Mouse (Mus musculus): ENCODE measurements at regions not wholly inside any gene's neighbourhood (a gene's known extent, or its start where the extent isn't known, plus 50 kb on each side); places are given as distances from the start of the nearest gene placed in this dataset.

DNA sequence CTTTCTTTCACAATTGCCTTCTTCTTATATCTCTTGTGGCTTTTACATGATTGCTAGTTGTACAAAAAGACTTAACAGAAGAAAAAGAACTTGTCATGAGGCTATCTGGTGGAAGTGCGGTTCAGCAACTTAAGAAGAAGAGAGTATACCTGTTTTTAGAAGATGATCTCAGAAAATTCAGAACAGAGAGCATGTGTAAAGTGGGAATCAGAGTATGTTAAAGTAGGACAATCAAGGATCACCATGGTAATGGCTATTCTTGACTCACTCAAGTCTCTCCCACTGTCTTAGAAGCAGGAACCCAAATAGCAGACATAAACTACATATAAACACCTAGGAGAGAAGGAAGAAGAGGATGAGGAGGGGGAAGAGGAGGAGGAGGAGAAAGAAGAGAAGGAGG lies 857.9 kb upstream of the Nr2f1 start:
- DNase-seq (ENCODE audit: low spot score): no peak

DNA sequence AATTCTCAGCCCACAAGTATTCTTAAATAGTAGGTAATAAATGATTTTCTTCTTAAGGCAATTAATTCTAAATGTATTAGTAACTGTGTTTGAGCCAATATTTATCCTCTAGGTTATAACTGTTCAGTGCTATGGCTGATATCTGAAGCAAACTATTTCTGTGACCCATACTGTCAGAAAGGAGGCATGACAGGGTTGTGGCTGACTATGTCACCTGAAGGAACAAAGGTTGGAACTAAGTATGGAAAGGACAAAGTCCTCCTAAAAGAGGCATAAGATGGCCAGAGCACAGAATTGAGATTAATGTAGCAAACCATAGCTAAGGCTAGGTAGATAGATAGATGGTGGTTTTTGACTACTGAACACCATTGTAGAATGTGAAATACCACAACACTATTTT lies 854.9 kb upstream of the Nr2f1 start:
- DNase-seq (ENCODE audit: low spot score): no peak

DNA sequence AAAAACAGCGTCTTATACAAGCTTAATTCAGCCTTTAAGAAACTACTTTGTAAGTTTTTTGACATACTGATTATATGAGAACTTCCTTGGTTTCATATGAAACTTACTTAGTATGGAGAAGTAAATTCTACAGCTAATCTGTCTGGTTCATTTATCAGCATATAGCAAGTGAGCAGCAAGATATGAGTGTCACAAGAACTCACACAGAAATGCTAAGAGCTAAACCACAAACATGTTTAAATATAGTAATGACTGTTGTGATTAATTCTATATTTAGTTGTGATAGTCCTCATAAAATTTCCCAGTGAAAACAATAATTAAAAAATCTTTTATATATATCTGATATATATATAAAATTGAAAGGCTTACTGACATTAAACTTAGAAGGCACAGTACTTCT lies 853.9 kb upstream of the Nr2f1 start:
- no peak for DNase-seq (ENCODE audit: low spot score)

DNA sequence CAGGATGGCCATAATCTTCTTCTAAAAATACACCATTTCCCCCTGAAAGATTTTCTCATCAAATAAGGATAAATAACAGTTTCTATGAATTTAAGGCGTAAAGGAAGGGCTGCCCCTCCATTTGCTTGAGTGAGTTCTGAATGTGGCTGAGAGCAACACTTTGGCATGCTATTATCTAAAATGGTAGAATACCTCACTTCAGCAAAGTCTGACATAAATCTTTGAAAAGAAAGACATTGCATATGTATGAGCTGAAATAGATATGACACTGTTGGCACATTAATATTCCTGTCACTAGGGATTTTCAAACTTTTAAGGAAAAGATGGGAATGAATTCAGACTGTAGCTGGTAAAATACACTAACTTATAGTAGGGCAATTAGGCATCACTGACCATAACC lies 847.7 kb upstream of the Nr2f1 start:
- no peak for DNase-seq (ENCODE audit: low spot score)

DNA sequence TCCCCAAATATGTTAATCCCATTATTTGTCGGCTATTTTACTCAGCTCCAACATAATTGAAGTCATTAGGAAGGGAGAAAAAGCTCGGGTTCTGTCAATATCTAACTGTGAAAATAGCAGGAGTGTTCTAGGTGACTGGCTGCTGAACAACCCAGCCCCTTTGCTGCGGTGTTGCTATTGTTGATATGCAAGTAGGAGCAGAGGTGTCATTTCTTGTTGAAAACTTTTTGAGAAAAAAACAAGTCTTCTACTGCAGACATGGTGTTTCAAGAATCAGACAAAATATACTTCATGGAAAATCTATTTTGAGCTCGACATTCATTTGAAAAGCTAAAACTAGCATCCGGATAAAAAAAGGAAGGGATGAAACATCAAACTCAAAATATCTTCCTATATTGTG lies 845.1 kb upstream of the Nr2f1 start:
- DNase-seq (ENCODE audit: low spot score): no peak

DNA sequence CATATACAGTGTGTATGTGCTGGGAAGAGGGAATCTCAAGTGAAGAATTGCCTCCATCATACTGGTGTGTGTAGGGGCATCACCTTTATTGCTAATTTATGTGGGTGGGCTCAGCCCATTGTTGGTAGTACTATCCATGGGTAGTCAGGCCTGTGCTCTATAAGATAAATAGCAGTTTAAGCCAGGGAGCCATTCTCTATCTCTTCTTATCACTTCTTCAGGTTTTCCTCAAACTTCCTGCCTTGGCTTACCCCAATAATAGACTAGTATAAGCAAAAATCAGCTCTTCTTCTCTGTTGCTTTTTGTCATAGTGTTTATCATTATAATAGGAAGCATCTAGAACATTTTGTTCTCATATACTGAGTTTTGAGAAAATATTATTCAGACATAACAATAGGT lies 838.3 kb upstream of the Nr2f1 start:
- no peak for DNase-seq (ENCODE audit: low spot score)

DNA sequence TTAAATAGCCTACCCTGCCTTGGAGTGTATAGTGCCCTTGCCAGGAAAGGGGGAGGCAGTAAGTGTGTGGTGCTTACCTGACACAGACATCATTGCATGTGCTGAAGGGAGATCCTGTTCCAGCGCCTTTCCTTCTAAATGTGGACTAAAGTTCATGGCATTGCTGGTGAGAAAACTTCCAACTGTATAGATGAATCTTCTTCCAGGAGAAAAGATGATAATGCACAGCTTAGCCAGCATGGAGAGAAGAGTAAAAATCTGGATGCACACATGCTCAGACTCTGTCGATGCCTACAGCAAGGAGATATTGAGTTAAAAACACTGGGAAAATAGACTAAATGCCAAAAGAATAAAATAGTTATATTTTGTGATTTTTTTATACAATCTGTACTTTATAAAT lies 835.7 kb upstream of the Nr2f1 start:
- DNase-seq (ENCODE audit: low spot score): no peak

DNA sequence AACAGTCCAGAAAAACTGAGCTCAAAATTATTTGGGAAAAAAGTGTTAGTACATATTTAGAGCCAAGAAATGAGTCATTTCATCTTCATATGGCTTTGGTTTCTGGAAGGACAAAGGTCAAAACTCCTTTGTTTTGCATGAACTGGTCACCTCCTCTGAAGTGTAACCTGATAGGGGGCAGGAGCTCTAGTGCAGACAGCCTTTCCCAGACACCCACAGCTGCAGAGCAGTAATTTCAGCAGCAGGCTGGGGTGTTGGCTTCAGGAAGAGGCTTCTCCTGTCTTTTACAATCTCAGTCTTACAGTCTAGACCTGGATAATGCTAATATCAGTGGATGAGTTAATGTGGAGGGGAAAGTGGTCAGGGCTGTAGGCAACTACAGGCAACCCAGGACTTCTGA lies 830.4 kb upstream of the Nr2f1 start:
- DNase-seq (ENCODE audit: low spot score): no peak

DNA sequence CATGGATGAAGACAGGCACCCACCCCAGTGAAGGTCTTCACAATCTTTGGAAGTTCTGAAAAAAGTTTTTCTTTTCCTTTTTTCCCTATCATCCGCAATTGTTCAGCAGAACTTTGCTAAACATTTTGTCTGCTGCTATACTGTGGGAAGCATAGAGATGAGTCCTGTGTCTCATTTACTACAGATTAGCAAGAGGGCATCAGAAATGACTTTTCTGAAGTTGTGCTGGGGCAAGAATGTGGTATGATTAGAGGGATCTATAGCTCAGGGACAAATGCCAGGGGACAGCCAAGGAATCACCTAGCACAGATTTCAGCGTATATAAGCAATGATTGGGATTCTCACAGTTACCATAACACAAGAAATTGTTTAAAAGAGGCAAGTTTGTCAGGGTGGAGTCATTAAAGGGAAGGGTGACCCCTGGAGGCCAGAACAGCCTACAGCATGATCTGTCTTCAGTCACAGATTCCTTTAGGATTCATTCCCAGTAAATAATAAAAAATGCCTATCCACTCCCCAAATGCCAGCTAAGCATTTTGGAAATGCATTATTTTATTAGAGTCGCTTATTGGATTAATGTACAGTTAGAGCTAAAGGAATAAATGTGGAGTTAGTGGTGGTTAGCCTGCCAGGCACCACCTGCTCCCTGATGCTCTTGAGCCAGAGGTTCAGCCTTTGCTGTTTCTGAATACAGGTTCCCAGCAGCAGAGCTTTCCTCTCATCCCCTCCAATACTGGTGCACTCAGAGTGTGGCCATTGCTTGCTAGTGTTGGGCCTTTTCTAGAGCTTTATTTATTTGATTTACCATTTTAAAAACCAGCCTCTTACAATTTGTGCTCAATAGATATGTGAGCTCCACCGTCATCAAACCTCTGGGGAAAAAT lies 828.6 kb upstream of the Nr2f1 start:
- no peak for DNase-seq (ENCODE audit: low spot score)

DNA sequence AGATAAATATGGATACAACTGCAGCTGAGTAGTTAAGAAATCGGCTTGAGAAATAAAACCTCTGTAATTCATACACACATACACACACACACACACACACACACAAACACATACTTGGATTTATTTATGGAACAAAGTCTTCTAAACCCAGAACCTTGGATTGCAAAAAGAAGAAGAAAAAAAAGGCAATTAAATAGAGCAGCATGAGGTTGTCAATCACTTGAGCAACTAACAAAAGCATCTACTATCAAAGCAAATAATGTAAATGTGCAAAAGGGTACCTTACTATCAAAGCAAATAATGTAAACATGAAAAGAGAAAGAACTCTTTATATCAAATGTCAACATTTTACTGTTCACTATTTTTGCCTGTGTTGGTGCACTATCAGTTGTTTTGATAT lies 826.1 kb upstream of the Nr2f1 start:
- DNase-seq (ENCODE audit: low spot score): no peak

DNA sequence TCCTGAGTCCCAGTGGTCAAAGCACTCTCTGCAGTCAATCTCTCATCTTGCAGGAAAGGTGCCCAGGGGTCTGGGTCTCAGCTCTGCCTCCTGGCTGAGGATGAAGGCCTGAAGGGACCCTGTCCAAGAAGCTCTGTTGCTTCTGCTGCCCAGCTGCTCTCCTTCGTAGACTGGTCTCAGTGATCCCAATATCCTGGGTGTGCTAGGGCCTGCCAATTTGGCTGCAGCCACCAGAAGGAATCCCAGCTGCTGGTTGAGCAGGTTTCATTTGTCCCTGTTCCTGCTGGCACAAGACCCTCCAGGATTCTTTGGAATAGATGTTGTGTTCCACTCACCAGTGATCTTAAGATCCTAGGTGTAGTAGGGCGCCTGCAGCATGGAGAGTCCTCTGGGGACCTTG lies 818.5 kb upstream of the Nr2f1 start:
- no peak for DNase-seq (ENCODE audit: low spot score)

DNA sequence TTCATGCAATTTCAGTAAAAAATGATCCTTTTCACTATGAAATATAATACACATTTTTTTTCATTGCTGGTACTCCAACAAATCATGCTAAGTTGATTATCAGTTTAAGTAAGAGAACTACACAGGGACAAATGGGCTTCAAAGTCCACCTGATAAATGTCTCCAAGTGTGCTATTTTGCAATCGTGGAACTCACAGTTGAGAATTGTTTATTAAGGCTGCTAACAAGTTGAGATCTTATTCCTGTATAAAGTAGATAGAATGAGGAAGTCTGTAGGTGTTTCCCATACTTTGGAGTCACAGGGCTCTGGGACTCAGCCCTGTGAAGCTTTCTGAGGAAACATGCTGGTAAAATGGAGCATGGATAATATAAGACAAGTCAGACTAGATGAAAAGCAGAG lies 803.8 kb upstream of the Nr2f1 start:
- DNase-seq (ENCODE audit: low spot score): no peak

DNA sequence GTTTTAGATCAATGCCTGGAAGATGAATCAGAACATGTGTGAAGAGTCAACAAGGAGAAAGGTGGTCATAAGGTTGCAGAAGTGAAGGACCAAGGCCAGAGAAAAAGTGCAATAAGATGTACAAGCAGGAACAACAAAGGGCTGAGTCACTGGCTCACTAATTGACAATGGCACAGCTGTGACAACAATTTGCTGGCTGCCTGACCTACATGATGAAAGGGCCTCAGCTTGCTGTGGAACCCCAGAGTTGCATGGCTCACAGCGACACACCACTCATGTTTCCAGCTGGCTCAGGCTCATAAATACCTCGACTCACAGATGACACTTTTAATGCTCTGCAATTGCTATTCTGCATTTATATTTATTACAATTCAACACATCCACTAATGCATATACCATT lies 799.3 kb upstream of the Nr2f1 start:
- DNase-seq (ENCODE audit: low spot score): no peak

DNA sequence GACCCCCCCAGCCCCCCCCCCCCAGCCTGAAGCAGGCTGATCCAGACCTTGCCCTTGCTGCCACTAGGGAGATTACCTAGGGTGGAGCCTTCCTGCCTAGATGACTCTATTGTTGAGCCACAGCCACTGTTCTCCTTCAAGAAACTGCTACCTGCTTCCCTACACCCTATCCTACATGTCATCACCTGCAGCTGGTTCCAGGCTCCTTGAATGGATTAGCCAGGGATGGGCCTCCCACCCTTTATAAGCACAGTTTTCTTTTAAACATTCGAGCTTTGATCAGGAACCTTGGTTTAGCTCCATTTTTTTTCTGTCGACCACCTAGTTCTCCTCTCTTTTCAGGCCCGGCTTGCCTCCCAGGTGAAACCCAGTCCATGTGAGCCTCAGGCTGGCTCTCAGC lies 792.8 kb upstream of the Nr2f1 start:
- DNase-seq (ENCODE audit: low spot score): no peak

DNA sequence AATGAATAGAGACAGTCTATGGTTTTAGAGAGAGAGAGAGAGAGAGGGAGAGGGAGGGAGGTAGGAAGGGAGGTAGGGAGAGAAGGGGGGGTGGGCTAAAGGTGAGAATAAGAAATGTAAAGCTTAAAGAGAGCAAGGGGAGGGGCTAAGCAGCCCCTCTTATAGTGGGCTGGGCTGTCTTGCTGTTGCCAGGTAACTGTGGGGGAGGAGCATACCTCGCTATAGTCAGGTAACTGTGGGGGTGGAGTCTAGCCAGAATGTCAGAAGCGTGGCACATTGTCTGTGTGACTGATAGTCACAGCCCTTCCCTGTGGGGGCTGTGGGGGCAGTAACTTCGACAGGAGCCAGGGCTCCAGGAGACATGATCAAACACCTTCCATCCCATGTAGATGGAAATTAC lies 786.4 kb upstream of the Nr2f1 start:
- no peak for DNase-seq (ENCODE audit: low spot score)

DNA sequence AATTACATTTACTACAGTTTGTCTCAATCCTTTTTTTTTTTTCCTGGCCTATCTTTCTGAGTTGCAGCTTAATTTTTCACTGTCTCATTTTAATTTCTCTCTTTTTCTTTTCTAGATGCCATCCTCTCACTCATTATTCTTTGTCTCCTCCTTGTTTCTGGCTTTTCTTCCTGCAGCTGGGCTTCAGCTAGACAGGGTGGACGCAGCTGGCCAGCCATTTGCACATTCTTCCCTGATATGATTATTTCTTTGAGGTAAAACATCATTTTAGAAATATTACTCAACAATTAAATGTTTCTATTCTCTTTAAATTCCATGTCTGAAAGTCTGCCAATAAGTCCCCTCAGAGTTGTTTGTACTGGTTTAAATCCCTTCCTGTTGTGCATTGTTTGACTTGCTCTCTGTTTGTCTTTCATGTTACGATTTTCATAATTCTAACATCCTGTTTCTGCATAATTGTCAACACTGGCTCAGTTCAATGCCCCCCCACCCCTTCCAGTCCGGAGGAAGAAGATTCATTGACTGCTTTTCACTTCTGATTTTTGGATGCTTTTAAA lies 777.7 kb upstream of the Nr2f1 start:
- no peak for DNase-seq (ENCODE audit: low spot score)

DNA sequence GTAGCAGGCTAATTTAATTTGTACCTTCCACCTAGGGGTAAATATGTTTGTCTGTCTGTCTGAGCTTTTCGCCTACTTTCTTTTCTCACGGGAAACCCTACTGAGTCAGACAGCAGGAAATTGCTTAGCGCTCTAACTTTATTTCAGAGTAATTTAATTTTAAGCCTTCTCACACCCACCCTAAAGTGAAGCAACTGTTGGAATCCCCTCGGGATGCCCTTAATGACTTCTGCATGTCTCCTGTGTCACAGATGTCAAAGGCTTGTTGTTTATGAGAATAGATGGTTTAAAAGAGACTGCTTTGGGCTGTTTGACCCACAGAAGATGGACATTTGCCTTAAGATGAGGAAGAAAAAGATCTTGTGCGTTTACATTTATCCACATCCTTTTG lies 738.8 kb upstream of the Nr2f1 start:
- no peak for DNase-seq (ENCODE audit: low spot score)

DNA sequence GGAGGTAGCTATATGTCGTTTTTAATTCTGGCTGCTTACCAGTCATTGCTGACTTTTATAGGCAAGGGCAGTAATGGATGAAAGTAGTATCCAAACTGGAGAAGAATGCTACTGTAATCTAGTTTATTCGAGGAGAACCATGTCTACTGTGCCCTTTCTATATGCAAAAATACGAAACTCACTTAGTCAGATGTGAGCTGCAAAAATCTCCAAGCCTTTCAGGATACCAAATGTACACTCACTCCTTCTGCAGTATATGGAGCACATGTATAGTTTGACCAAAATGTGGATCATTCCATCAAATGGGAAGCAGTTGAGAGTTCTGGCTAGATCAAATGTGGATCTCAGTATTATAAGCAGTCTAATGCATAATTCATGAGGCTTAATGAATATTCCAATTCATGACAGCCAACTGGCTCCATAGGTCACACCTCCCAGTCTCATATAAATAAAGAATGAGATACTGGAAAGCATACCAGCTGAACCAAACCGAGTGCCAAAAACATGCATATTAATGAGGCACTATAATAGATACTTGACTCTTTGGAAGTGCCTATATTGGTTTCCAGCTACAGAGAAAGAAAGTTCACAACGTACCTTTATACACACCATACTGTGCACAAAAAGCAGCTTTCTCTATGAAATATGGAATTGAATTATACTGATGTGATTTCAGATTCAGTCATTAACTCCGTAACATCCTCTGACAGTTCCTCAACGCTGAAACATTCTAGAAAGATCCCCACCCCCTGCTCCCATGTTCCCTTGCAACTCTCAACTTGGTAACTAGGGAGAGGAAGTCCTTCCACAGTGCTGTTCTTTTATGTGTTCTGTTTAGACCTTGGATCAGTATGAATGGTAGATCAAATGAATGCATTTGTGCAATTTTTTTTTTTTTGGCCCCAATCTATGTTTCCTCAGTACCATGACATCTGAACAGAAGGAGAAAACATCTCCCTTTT lies 738.1 kb upstream of the Nr2f1 start:
- no peak for DNase-seq (ENCODE audit: low spot score)

DNA sequence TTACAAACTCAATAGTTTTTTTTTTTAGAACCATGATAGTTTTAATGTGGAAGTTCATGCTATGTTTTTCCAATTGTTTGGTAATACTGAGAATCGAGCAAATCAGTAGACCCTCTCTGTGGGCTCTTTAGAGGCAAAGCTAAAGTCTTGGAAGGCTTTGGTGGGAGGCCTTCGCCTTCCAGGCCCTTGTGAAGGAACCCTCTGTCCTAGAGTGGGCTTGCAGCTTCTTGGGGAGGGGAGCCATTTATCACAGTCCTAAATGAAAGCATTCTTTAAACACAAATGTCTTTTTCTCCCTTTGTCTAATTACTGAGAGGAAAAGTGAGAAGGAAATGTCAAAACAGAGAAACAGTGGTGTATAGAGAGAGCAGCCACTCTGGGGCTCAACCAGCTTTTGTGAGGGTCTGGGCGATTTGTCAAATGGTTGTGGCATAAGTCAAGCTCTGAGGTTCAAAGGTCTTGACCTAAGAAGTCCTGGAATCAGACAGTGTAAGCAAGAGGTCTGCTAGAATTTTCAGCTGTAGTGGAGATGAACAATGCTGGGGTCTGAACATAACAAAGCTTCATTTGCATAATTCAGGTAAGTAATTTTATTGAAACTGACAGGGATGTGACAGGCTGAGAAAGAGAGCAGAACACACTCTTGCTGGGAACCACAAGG lies 736.6 kb upstream of the Nr2f1 start:
- peak; percentile 45 for DNase-seq (ENCODE audit: low spot score)

DNA sequence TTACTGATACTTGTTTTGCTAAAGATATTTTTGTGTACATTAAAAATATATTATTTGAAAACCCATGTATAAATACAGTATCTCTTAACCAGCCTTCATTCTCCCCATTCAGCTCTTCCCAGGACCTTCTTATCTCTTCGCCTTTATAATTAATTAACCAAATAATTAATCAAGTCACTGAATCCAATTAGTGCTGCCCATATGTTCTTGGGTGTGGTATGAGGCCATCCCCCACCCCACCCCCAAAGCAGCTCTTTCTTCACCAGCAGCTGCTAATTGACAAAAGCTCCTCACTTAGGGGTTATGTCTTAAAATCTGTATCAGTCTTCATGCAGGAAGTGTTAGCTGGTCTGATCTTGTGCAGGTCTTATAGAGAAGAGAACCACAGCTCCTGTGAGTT lies 728.8 kb upstream of the Nr2f1 start:
- no peak for DNase-seq (ENCODE audit: low spot score)

DNA sequence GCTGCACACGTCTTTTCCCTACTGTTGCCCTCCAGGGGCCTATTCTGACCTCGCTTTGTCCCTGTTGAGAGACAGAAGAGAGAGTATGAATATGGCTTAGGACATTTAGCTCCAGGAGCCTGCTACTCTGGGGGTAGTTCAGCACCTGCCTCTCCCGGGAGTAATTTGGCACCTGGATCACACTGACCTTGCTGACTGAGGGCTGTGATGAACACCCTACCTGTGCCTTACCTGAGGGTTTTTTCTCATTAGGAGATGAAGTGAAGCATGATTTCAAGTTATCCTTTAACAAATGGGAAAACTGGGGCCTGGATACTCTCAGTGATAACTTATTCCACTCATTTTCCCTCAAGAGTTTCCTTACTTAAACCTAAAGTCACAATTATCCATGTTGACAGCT lies 721.2 kb upstream of the Nr2f1 start:
- no peak for DNase-seq (ENCODE audit: low spot score)

DNA sequence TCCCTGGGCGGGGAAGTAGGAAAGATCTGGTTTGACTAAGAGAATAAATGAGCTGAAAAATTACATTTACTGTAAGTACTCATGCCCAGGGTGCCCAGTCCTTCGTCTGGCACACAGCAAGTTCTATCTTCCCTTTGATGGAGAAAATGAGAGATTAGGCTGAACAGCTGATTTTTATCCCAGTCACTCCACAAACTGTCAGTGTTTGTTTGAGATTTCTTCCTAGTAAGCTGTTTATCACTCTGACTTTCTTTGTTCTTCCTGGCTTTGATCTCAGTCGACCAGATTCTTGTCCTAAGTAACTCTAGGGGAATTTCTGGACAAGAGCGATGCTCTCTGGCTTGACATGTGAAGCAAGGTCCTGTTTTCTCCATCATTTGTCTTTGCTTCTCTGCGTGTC lies 710.3 kb upstream of the Nr2f1 start:
- no peak for DNase-seq (ENCODE audit: low spot score)

All from yolk sac, embryonic 10.5 days (tissue).